Mouse (Mus musculus) MEL (cell line): ENCODE results near the gene Olfr545. TPM values are rescaled to one million over a fixed set of nuclear protein-coding genes. Genes with fewer than 3 reads are reported as not detected.

Source experiments
- DNase-seq: peaks from one replicate; pipeline ENCODE4 v3.0.0; 2011; ENCODE audit warnings: low read depth, low spot score
- H3K27ac ChIP-seq: 2 replicates; pipeline ENCODE4 v1.5.1; 2012; ENCODE audit warnings: low read depth, mild to moderate bottlenecking, control low read depth, low read length, moderate library complexity; ENCODE audit not compliant: control insufficient read depth
- H3K27me3 ChIP-seq, 2 experiments: fragments of 150-350 bp in 1 of 2; sonication (generic) in 1 of 2; 2 replicates each; pipeline ENCODE4 v1.6.1; 2012; ENCODE audit warnings: low read length in 2 of 2, mild to moderate bottlenecking in 2 of 2, improper control_type of control experiment in 1 of 2, moderate library complexity in 1 of 2; ENCODE audit not compliant: insufficient read depth in 2 of 2, control insufficient read depth in 1 of 2
- H3K36me3 ChIP-seq, 2 experiments: 2 replicates each; pipeline ENCODE4 v1.6.1; 2012 to 2014; ENCODE audit warnings: low read length in 2 of 2, improper control_type of control experiment in 1 of 2, inconsistent platforms in 1 of 2, mild to moderate bottlenecking in 1 of 2; ENCODE audit not compliant: insufficient read depth in 2 of 2, control insufficient read depth in 1 of 2
- H3K4me1 ChIP-seq, 2 experiments: fragments of 150-350 bp in 1 of 2; sonication (generic) in 1 of 2; 2 replicates each; pipeline ENCODE4 v1.6.1; 2012; ENCODE audit warnings: low read length in 2 of 2, improper control_type of control experiment in 1 of 2, mild to moderate bottlenecking in 1 of 2; ENCODE audit not compliant: insufficient read depth in 2 of 2, control insufficient read depth in 1 of 2
- H3K4me3 ChIP-seq, 2 experiments: fragments of 150-350 bp in 1 of 2; sonication (generic) in 1 of 2; 2 replicates each; pipeline ENCODE4 v1.5.1; 2012; ENCODE audit warnings: low read depth in 2 of 2, low read length in 2 of 2, mild to moderate bottlenecking in 2 of 2, moderate library complexity in 2 of 2, control low read depth in 1 of 2, improper control_type of control experiment in 1 of 2; ENCODE audit not compliant: control insufficient read depth in 1 of 2, insufficient read depth in 1 of 2
- H3K79me2 ChIP-seq: 2 replicates; pipeline ENCODE4 v1.6.1; 2012; ENCODE audit warnings: mild to moderate bottlenecking, low read length, moderate library complexity; ENCODE audit not compliant: control insufficient read depth, poor library complexity, insufficient read depth
- H3K9ac ChIP-seq: 2 replicates; pipeline ENCODE4 v1.6.1; 2012; ENCODE audit warnings: low read depth, mild to moderate bottlenecking, control low read depth, low read length, moderate library complexity; ENCODE audit not compliant: control insufficient read depth, poor library complexity, severe bottlenecking
- H3K9me3 ChIP-seq: fragments of 150-350 bp; sonication (generic); replicated peaks from 2 replicates; pipeline ENCODE4 v1.6.1; 2012; ENCODE audit warnings: mild to moderate bottlenecking, low read length, improper control_type of control experiment, moderate library complexity; ENCODE audit not compliant: insufficient read depth
- BHLHE40 ChIP-seq: IDR thresholded peaks from 2 replicates; pipeline ENCODE4 v1.6.1; 2012; ENCODE audit warnings: low read depth, mild to moderate bottlenecking, inconsistent platforms, low read length, improper control_type of control experiment, borderline replicate concordance
- CHD2 ChIP-seq: IDR thresholded peaks from 2 replicates; pipeline ENCODE4 v1.6.1; 2011; ENCODE audit warnings: low read length, improper control_type of control experiment
- E2F4 ChIP-seq: IDR thresholded peaks from 2 replicates; pipeline ENCODE4 v1.6.1; 2011; ENCODE audit warnings: low read depth, low read length, improper control_type of control experiment, borderline replicate concordance
- ELF1 ChIP-seq: IDR thresholded peaks from 2 replicates; pipeline ENCODE4 v1.6.1; 2014; ENCODE audit warnings: low read depth, mild to moderate bottlenecking, inconsistent platforms, low read length, improper control_type of control experiment, moderate library complexity
- ETS1 ChIP-seq: IDR thresholded peaks from 2 replicates; pipeline ENCODE4 v1.6.1; 2012; ENCODE audit warnings: low read depth, mild to moderate bottlenecking, inconsistent platforms, low read length, improper control_type of control experiment, moderate library complexity
- GABPA ChIP-seq: IDR thresholded peaks from 2 replicates; pipeline ENCODE4 v1.6.1; 2012; ENCODE audit warnings: low read depth, mild to moderate bottlenecking, inconsistent platforms, low read length, improper control_type of control experiment, moderate library complexity
- GATA1 ChIP-seq: IDR thresholded peaks from 2 replicates; pipeline ENCODE4 v1.6.1; 2011; ENCODE audit warnings: low read depth, low read length, improper control_type of control experiment
- KAT2A ChIP-seq: conservative IDR thresholded peaks from 2 replicates; pipeline ENCODE4 v1.6.1; 2012; ENCODE audit warnings: low read depth, low read length, improper control_type of control experiment, inconsistent platforms
- MAFK ChIP-seq: IDR thresholded peaks from 2 replicates; pipeline ENCODE4 v1.6.1; 2011; ENCODE audit warnings: low read depth, mild to moderate bottlenecking, low read length, improper control_type of control experiment, borderline replicate concordance
- MAX ChIP-seq: IDR thresholded peaks from 2 replicates; pipeline ENCODE4 v1.6.1; 2011; ENCODE audit warnings: low read length, improper control_type of control experiment
- MEF2A ChIP-seq: IDR thresholded peaks from 2 replicates; pipeline ENCODE4 v1.6.1; 2014; ENCODE audit warnings: low read depth, mild to moderate bottlenecking, inconsistent platforms, low read length, improper control_type of control experiment; ENCODE audit not compliant: poor library complexity, insufficient replicate concordance, severe bottlenecking; ENCODE audit errors: extremely low read depth
- NELFE ChIP-seq: IDR thresholded peaks from 2 replicates; pipeline ENCODE4 v1.6.1; 2011; ENCODE audit warnings: low read depth, low read length, improper control_type of control experiment
- POLR2A ChIP-seq, 2 experiments: IDR thresholded peaks; 2 replicates each; pipeline ENCODE4 v1.6.1; 2011 to 2012; ENCODE audit warnings: low read length in 2 of 2, mild to moderate bottlenecking in 2 of 2, control low read depth in 1 of 2, improper control_type of control experiment in 1 of 2, low read depth in 1 of 2, moderate library complexity in 1 of 2; ENCODE audit not compliant: control insufficient read depth in 1 of 2, insufficient read depth in 1 of 2, poor library complexity in 1 of 2
- POLR2AphosphoS2 ChIP-seq: IDR thresholded peaks from 2 replicates; pipeline ENCODE4 v1.6.1; 2011; ENCODE audit warnings: low read length, improper control_type of control experiment
- POLR2AphosphoS5 ChIP-seq: IDR thresholded peaks from 2 replicates; pipeline ENCODE4 v1.6.1; 2012; ENCODE audit warnings: low read depth, borderline replicate concordance, mild to moderate bottlenecking, inconsistent platforms, low read length, moderate library complexity, mixed read lengths
- RAD21 ChIP-seq: IDR thresholded peaks from 2 replicates; pipeline ENCODE4 v1.6.1; 2011; ENCODE audit warnings: mild to moderate bottlenecking, low read depth, low read length, improper control_type of control experiment
- RCOR1 ChIP-seq: IDR thresholded peaks from 2 replicates; pipeline ENCODE4 v1.6.1; 2012; ENCODE audit warnings: low read depth, mild to moderate bottlenecking, inconsistent platforms, low read length, improper control_type of control experiment
- TBP ChIP-seq: IDR thresholded peaks from 2 replicates; pipeline ENCODE4 v1.8.0; 2011; ENCODE audit warnings: low read depth, low read length, improper control_type of control experiment
- polyA plus RNA-seq, 2 experiments: library from polyadenylated mRNA; stranded (reverse) in 1 of 2; unstranded in 1 of 2; fragments of >175 nt in 1 of 2; fragments of >200 nt in 1 of 2; gene quantifications; 2 replicates each; pipeline versions ENCODE4 v1.2.1 to v1.2.4; 2012; ENCODE audit warnings: low replicate concordance in 2 of 2, low read depth in 1 of 2; ENCODE audit not compliant: insufficient read length in 2 of 2, insufficient read depth in 1 of 2, missing spikeins in 1 of 2
- total RNA-seq: library from RNA; depleted of rRNA; stranded (reverse); fragments of 300-350 nt; gene quantifications from 2 replicates; pipeline ENCODE4 v1.2.3, GENCODE M21; 2012

Olfr545 gene
- total and polyA plus RNA-seq, 3 experiments, result 0.12 to 0.25 TPM; not detected in 1

GRCm38 (mm10) chr7:102540596-102540995 lies 41.2 kb upstream of the Olfr545 start, which contains the start of gene Olfr548-ps1 (continued):
- no peak for TF ChIP-seq NELFE
- no peak for TF ChIP-seq POLR2AphosphoS2
- TF ChIP-seq, all 39 proteins: peak for 0

- TF ChIP-seq MEF2A, result no peak
- TF ChIP-seq NELFE, result no peak
- no peak for TF ChIP-seq KAT2A
- no peak for TF ChIP-seq CHD2
- TF ChIP-seq ETS1, result no peak
- no peak for TF ChIP-seq GABPA
- no peak for TF ChIP-seq POLR2A (IDR thresholded peaks at IDR 0.05; ENCODE audit: control insufficient read depth in 1 of 2, insufficient read depth in 1 of 2, low read depth in 1 of 2, low read length in 2 of 2, poor library complexity in 1 of 2)
- TF ChIP-seq E2F4, result no peak
- TF ChIP-seq MAFK, result no peak
- no peak for TF ChIP-seq ELF1
- TF ChIP-seq BHLHE40, result no peak
- H3K4me3 ChIP-seq, result no peak within 1 kb of the TSS
- H3K9ac ChIP-seq, result no peak within 1 kb of the TSS
- no peaks in the 10 kb centered on the region for H3K79me2 ChIP-seq
- peaks cover 5 to 13% of the 10 kb centered on the region in 2 experiments for H3K27me3 ChIP-seq
- no peaks in the 10 kb centered on the region for H3K4me1 ChIP-seq
- no peaks in the 10 kb centered on the region for H3K9me3 ChIP-seq
- no peaks in the 10 kb centered on the region for H3K36me3 ChIP-seq
- DNase-seq, result no peak
- no peak within 1 kb of the TSS for H3K27ac ChIP-seq
Observed at GRCm38 (mm10) chr7:102534449-102534848, 35.1 kb upstream of the Olfr545 start, which contains the start of gene Olfr547. Olfr547 (plus strand) TSS chr7:102534749.

GRCm38 (mm10) chr7:102529052-102529451 lies 29.7 kb upstream of the Olfr545 start:
- TF ChIP-seq POLR2AphosphoS2, result no peak
- TF ChIP-seq MAX, result no peak
- no peak for TF ChIP-seq TBP
- no peak for TF ChIP-seq POLR2A (IDR thresholded peaks at IDR 0.05; ENCODE audit: control insufficient read depth in 1 of 2, insufficient read depth in 1 of 2, low read depth in 1 of 2, low read length in 2 of 2, poor library complexity in 1 of 2)
- no peak for TF ChIP-seq E2F4
- no peak for TF ChIP-seq GATA1
- TF ChIP-seq POLR2AphosphoS5, result no peak
- no peak for TF ChIP-seq KAT2A
- TF ChIP-seq RAD21, result no peak
- TF ChIP-seq RCOR1, result no peak
- TF ChIP-seq, all 39 proteins: peak for 0
- Histone ChIP-seq H3K27ac (no peak overlapping the region), H3K9me3 (no peaks in the 10 kb centered on the region), H3K79me2 (no peaks in the 10 kb centered on the region), H3K36me3 (no peaks in the 10 kb centered on the region), H3K4me1 (no peaks in the 10 kb centered on the region), H3K27me3 (peaks cover 1 to 17% of the 10 kb centered on the region in 2 experiments), H3K9ac (no peak overlapping the region), H3K4me3 (no peak overlapping the region)
- no peak for DNase-seq
